Mouse (Mus musculus) heart, postnatal 0 days (tissue): ENCODE data around the gene Sprtn.

ENCODE experiments used
- CTCF ChIP-seq: IDR thresholded peaks from 2 replicates; pipeline ENCODE4 v1.5.1; 2016; ENCODE audit warnings: antibody characterized with exemption, control low read depth, low read depth
- EP300 ChIP-seq: IDR thresholded peaks from 2 replicates; pipeline ENCODE4 v1.6.1; 2016; ENCODE audit warnings: antibody characterized with exemption, low read depth

DNA sequence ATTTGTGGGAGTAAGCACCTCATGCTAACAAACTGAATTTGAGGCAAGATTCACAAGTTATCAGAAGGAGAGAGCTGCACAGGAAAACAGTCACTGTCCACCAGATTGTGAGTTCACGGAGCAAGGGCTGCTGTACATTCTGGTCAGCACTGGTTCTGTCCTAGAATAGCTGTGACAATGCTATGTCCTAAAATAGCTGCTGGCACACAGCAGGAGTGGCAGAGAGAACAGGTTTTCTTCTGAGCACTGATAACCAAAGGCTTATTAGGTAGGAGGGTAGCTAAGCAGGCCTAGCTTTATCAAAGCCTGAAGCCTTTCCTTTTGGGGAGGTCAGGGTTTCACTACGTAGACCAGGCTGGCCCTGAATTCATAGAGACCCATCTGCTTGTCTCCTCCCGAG, 37.5 kb upstream of the Sprtn start:
- TF ChIP-seq CTCF (no peak), EP300 (0 out of 2 replicates have a peak, but pooled peaks have one; percentile 69)
